Mouse (Mus musculus) megakaryocyte progenitor cell, adult 5-6 weeks (primary cell): ENCODE results near the gene Asphd1. TPM values are rescaled to one million over a fixed set of nuclear protein-coding genes. Genes with fewer than 3 reads are reported as not detected.

Source experiments
- ATAC-seq: replicated peaks from 2 replicates; pipeline ENCODE4 v1.8.0; 2016; ENCODE audit warnings: mild to moderate bottlenecking, moderate TSS enrichment, inconsistent platforms; ENCODE audit not compliant: poor library complexity
- total RNA-seq, 2 experiments: library from RNA; stranded (forward) in 1 of 2; stranded (reverse) in 1 of 2; fragments of 157-497, 149-512 nt in 1 of 2; fragments of 200-1000 nt in 1 of 2; gene quantifications; 2 replicates each; pipeline versions ENCODE4 v1.2.3 to v1.2.4; 2015 to 2017

Gene Asphd1
- total RNA-seq, 2 experiments from 2014 or later, result not detected

DNA sequence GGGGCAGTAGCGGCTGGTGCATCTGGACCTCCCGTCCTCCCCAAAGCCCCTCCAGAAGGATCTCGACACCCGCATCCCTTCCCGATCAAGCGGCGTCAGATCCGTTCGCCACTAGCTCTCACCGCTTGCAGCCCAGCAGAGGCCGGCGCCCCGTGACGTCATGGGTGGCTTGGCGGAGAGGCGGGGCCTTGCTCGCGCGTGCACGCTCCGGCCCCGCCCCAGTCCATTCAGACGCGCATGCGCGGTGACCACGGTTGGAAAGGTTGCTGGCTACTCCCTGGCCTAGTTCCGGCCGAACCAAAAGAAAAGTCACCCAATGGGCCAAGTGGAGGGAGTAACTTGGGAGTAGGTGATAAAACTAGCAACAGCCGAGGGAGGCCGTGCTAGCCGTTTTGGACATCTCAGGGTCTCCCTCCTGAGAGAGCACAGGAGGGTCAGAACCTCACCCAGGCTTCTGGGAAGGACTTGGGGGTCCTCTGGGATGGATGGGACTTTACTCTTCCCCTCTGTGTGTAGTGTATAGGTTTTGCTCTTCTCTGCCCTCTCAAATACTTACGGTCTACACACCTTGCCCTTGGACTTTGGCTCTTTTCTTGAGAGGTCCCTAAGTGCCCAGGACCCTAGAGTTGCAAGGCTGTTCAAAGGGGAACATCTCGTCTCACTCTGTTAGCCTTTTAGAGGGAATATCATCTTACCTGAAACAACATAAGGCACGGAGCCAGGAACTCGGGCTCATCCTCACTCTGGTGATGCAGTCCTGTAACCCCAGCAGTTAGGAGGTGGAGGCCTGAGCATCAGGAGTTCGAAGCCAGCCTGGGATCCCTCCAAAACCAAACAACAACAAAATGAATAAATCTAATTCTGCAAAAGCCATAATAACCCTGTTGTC lies 51.0 kb downstream of the Asphd1 start:
- ATAC-seq, result peak; percentile 89

- ATAC-seq, result peak; percentile 71
These were observed 51.8 kb downstream of the Asphd1 start for GRCm38 (mm10) chr7:126897390-126898101.

DNA sequence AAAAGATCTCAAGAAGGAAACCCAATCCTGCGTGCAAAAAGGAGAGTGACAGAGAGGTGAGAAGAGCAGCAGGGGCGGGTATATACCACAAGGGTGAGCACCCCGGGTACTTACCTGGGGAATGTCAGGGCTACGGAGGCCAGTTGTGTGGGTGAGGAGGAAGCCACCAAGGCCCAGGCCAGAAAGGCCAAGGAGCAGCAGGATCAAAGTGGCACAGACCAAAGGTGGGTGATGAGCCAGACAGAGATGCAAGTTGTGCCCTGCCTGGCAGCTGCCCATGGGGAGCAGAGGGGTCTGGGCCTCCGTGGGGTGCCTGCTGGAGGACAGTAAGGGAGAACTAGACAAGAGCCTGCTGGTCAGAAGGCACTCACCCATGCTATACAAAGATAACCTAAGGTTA lies 52.5 kb downstream of the Asphd1 start:
- peak; percentile 25 for ATAC-seq

Other genes with a start within 250 kb of the Asphd1 start
- gene Coro1a, start 241.8 kb downstream of the Asphd1 start, total RNA-seq (2015), result 259 and 365 TPM in 2 replicates
- gene Coro1a, start 241.8 kb downstream of the Asphd1 start, total RNA-seq (2017), result 366 and 525 TPM in 2 replicates
- 86.5 and 106 TPM in 2 replicates for gene Mapk3, start 190.0 kb downstream of the Asphd1 start, total RNA-seq (2015)
- gene Mapk3, start 190.0 kb downstream of the Asphd1 start, total RNA-seq (2017), result 36.0 and 41.3 TPM in 2 replicates
- 8.4 and 13.3 TPM in 2 replicates for gene Gdpd3, start 183.2 kb downstream of the Asphd1 start, total RNA-seq (2015)
- gene Gdpd3, start 183.2 kb downstream of the Asphd1 start, total RNA-seq (2017), result 7.1 and 7.7 TPM in 2 replicates
- gene Ypel3, start 172.6 kb downstream of the Asphd1 start, total RNA-seq (2015), result 25.4 and 32.4 TPM in 2 replicates
- 11.8 and 15.1 TPM in 2 replicates for gene Ypel3, start 172.6 kb downstream of the Asphd1 start, total RNA-seq (2017)
- 0.34 and 0.42 TPM in 2 replicates for gene Tbx6, start 168.1 kb downstream of the Asphd1 start, total RNA-seq (2015)
- 0.14 TPM in 1 of 2 replicates, not detected in the other for gene Tbx6, start 168.1 kb downstream of the Asphd1 start, total RNA-seq (2017)
- 209 and 216 TPM in 2 replicates for gene Ppp4c, start 157.1 kb downstream of the Asphd1 start, total RNA-seq (2015)
- 113 and 131 TPM in 2 replicates for gene Ppp4c, start 157.1 kb downstream of the Asphd1 start, total RNA-seq (2017)
- not detected in 2 replicates for gene Fam57b, start 151.9 kb downstream of the Asphd1 start, total RNA-seq (2015)
- not detected in 2 replicates for gene Fam57b, start 151.9 kb downstream of the Asphd1 start, total RNA-seq (2017)
- gene 4930451I11Rik, start 117.9 kb downstream of the Asphd1 start, total RNA-seq (2015), result not detected in 2 replicates
- not detected in 2 replicates for gene 4930451I11Rik, start 117.9 kb downstream of the Asphd1 start, total RNA-seq (2017)
- gene Doc2a, start 102.2 kb downstream of the Asphd1 start, total RNA-seq (2015), result not detected in 2 replicates
- gene Doc2a, start 102.2 kb downstream of the Asphd1 start, total RNA-seq (2017), result 0.07 TPM in 1 of 2 replicates, not detected in the other
- 21.8 and 27.5 TPM in 2 replicates for gene Hirip3, start 87.6 kb downstream of the Asphd1 start, total RNA-seq (2015)
- 215 and 246 TPM in 2 replicates for gene Hirip3, start 87.6 kb downstream of the Asphd1 start, total RNA-seq (2017)
- 83.1 and 83.9 TPM in 2 replicates for gene Ino80e, start 87.2 kb downstream of the Asphd1 start, total RNA-seq (2015)
- 36.3 and 38.5 TPM in 2 replicates for gene Ino80e, start 87.2 kb downstream of the Asphd1 start, total RNA-seq (2017)
- gene Taok2, start 64.9 kb downstream of the Asphd1 start, total RNA-seq (2015), result 16.5 and 19.4 TPM in 2 replicates
- 30.2 and 32.6 TPM in 2 replicates for gene Taok2, start 64.9 kb downstream of the Asphd1 start, total RNA-seq (2017)
- gene Tmem219, start 26.7 kb downstream of the Asphd1 start, total RNA-seq (2015), result 19.1 and 28.8 TPM in 2 replicates
- gene Tmem219, start 26.7 kb downstream of the Asphd1 start, total RNA-seq (2017), result 19.8 and 36.4 TPM in 2 replicates
- gene Kctd13, start 20.7 kb downstream of the Asphd1 start, total RNA-seq (2015), result 6.6 and 11.5 TPM in 2 replicates
- gene Kctd13, start 20.7 kb downstream of the Asphd1 start, total RNA-seq (2017), result 8.9 and 13.2 TPM in 2 replicates
- 0.46 and 1.6 TPM in 2 replicates for gene Sez6l2, start 981 bp upstream of the Asphd1 start, total RNA-seq (2015)
- gene Sez6l2, start 981 bp upstream of the Asphd1 start, total RNA-seq (2017), result 0.34 and 0.37 TPM in 2 replicates
- 41.2 and 42.3 TPM in 2 replicates for gene Cdipt, start 26.3 kb upstream of the Asphd1 start, total RNA-seq (2015)
- 50.1 and 54.7 TPM in 2 replicates for gene Cdipt, start 26.3 kb upstream of the Asphd1 start, total RNA-seq (2017)
- gene Cdiptos, start 26.5 kb upstream of the Asphd1 start, total RNA-seq (2015), result 4.3 and 4.9 TPM in 2 replicates
- 0.62 and 3.2 TPM in 2 replicates for gene Cdiptos, start 26.5 kb upstream of the Asphd1 start, total RNA-seq (2017)
- gene Mvp, start 65.0 kb upstream of the Asphd1 start, total RNA-seq (2015), result 2.2 and 5.1 TPM in 2 replicates
- gene Mvp, start 65.0 kb upstream of the Asphd1 start, total RNA-seq (2017), result 17.4 and 19.2 TPM in 2 replicates
- not detected in 2 replicates for gene Pagr1b, start 66.9 kb upstream of the Asphd1 start, total RNA-seq (2015)
- not detected in 2 replicates for gene Pagr1b, start 66.9 kb upstream of the Asphd1 start, total RNA-seq (2017)
- gene Pagr1a, start 67.8 kb upstream of the Asphd1 start, total RNA-seq (2015), result 44.2 and 55.4 TPM in 2 replicates
- 39.8 and 48.1 TPM in 2 replicates for gene Pagr1a, start 67.8 kb upstream of the Asphd1 start, total RNA-seq (2017)
- gene Gm42742, start 71.5 kb upstream of the Asphd1 start, total RNA-seq (2015), result 0.69 TPM in 1 of 2 replicates, not detected in the other
- gene Gm42742, start 71.5 kb upstream of the Asphd1 start, total RNA-seq (2017), result 0.21 and 3.7 TPM in 2 replicates
- 0.74 and 1.1 TPM in 2 replicates for gene Prrt2, start 71.6 kb upstream of the Asphd1 start, total RNA-seq (2015)
- gene Prrt2, start 71.6 kb upstream of the Asphd1 start, total RNA-seq (2017), result 0.44 TPM in 1 of 2 replicates, not detected in the other
- 93.4 and 103 TPM in 2 replicates for gene Maz, start 77.5 kb upstream of the Asphd1 start, total RNA-seq (2015)
- gene Maz, start 77.5 kb upstream of the Asphd1 start, total RNA-seq (2017), result 64.2 and 64.5 TPM in 2 replicates
- gene Kif22, start 92.9 kb upstream of the Asphd1 start, total RNA-seq (2015), result 76.8 and 89.8 TPM in 2 replicates
- gene Kif22, start 92.9 kb upstream of the Asphd1 start, total RNA-seq (2017), result 67.8 and 84.8 TPM in 2 replicates
- gene Zg16, start 137.7 kb upstream of the Asphd1 start, total RNA-seq (2015), result 4.4 and 4.7 TPM in 2 replicates
- gene Zg16, start 137.7 kb upstream of the Asphd1 start, total RNA-seq (2017), result 1.7 and 4.0 TPM in 2 replicates
- gene AI467606, start 141.8 kb upstream of the Asphd1 start, total RNA-seq (2015), result 27.4 and 27.5 TPM in 2 replicates
- 17.5 and 20.6 TPM in 2 replicates for gene AI467606, start 141.8 kb upstream of the Asphd1 start, total RNA-seq (2017)
- gene Qprt, start 172.6 kb upstream of the Asphd1 start, total RNA-seq (2015), result 2.0 and 3.5 TPM in 2 replicates
- 1.1 and 1.9 TPM in 2 replicates for gene Qprt, start 172.6 kb upstream of the Asphd1 start, total RNA-seq (2017)
- 86.0 and 93.4 TPM in 2 replicates for gene Spn, start 188.2 kb upstream of the Asphd1 start, total RNA-seq (2015)
- 294 and 316 TPM in 2 replicates for gene Spn, start 188.2 kb upstream of the Asphd1 start, total RNA-seq (2017)
- gene Cd2bp2, start 246.5 kb upstream of the Asphd1 start, total RNA-seq (2015), result 16.8 and 17.4 TPM in 2 replicates
- 56.0 and 65.7 TPM in 2 replicates for gene Cd2bp2, start 246.5 kb upstream of the Asphd1 start, total RNA-seq (2017)